Mouse (Mus musculus) erythroid progenitor cell, adult 5-6 weeks (primary cell): ENCODE data around the gene Olfr15. TPM values are rescaled to one million over a fixed set of nuclear protein-coding genes. Genes with fewer than 3 reads are reported as not detected.

Source experiments
- ATAC-seq: replicated peaks from 2 replicates; pipeline ENCODE4 v1.8.0; 2016; ENCODE audit warnings: moderate number of reproducible peaks, mild to moderate bottlenecking, moderate TSS enrichment, inconsistent platforms; ENCODE audit not compliant: poor library complexity, low FRiP score, severe bottlenecking
- total RNA-seq, 2 experiments: library from RNA; stranded (forward) in 1 of 2; stranded (reverse) in 1 of 2; fragments of 150-400 nt in 1 of 2; fragments of 186-747, 209-891 nt in 1 of 2; gene quantifications; 2 replicates each; pipeline versions ENCODE4 v1.2.3 to v1.2.4; 2015 to 2017; ENCODE audit warnings: low replicate concordance in 2 of 2

Olfr15 gene
- total RNA-seq, 2 experiments from 2014 or later = not detected

DNA sequence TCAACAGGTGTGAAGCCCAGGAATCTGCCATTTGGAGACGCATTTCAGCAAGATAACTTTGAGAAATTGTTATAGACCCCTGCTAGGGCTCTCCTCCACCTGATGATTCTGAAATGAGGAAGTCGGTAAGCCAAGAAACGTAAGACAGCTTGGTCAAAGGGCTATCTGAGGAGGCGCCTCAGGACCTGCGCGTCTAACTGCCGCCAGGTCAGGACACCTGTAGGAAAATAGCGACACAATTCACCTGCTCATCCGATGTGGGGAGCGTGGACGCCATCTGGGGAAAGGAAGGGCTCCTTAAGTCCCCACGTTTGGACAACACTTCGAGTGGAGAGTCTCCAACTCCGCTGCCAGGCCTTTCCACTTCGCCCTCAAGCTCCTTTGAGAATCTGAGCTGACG, 41.1 kb downstream of the Olfr15 start:
- ATAC-seq = peak; percentile 65

DNA sequence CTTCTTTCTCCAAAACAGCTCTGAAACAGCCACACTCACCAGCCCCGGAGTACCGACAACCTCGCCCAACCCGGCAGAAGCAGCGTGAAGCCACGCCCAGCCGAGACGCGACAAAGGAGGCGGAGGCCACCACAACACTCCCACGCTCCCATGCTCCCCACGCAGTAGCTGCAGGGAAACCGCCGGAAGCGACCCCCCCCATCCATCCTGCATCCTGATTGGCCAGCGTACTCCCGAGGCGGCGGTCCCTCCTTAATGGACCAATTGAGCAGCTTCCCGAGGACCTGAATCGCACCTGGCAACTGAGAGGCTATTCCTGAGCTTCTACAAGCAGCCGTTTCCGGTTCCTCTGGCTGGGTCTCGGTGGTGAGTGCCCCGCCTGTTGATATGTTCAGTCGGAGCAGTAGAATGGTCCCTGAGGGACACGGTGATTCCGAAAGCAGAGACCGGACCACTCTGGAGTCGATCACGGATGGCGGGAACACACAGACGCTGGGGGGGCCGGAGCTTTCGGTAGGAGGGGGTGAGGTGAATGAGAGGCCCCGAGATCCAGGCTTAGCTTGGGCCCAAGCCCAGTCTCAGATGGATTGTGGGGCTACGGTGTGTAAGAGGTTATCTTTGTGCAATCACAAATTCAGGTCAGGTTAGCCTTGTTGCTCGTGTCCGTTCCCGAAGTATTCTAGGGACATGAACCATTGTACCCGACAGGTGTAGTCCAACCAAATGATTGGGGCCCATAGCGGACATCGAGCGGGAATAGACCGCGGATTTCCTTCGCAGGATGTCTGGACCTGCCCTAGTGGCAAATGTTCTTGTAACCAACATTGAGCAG, 41.8 kb downstream of the Olfr15 start, which contains the start of gene Naa60:
TSS of gene Naa60 (plus strand) at position 160 of the 832 bp plus-strand sequence.
- peak; percentile 100 for ATAC-seq

DNA sequence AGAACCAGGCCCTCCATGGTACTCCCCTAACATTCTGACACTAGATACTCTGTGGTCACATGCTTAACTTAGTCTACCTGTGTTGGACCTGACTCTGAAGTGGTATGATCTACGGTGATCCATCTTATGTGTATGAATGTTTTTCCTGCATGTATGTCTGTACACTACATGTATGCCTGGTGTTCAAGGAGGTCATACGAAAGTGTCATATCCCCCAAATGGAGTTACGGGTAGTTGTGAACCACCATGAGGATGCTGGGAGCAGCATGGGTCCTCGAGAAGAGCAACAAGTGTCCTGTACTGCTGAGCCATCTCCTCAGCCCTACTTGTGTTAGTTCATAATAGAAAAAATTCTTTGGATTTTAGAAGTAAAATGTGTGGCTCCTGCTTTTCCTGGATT, 45.7 kb downstream of the Olfr15 start:
- ATAC-seq = no peak

DNA sequence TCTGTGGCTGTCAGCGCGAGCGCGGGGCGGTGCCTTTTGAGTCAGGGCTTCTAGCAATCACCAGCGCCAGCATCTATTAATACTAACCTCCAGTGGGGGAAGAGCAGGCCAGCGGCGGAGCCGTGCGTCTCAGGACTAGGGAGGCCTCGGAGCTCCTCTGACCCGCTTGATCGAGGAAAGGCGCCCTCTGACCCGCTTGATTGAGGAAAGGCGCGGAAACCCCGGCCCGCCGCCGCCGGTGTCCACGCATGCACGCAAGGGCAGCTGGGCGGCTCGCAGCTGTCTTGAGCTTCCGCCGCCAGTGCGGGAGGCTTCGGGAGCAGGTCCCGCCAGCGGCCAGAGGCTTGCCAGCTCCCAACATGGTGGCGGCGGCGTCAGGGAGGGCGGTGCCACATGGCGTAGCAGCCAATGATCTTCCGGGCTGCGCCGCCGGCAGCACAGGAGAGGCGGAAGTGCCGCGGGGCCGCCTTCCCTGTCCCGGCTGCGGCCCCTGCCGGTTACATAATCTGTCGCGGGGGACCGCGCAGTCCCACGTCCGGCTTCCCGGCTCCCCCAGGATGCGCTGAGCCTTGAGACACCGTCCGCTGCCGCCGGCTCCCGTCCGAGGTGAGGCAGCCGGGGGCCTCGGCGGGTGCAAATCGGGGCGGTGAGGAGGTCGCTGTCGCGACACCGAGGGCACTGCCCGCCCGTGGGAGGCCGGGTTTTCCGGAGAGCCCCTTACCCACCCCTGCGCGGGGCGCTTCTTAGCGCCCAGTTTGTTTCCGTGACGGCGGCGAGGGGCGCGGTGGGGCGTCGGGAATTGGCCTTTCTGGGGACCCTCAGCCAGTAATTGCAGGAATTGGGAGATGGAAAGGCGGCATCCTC, 53.8 kb downstream of the Olfr15 start, which contains the start of the genes Zfp597 and Gm20695:
TSS of gene Zfp597 (minus strand) at position 361 of the 864 bp plus-strand sequence.
TSS of gene Gm20695 (plus strand) at position 448 of the 864 bp plus-strand sequence.
- peak; percentile 100 for ATAC-seq

DNA sequence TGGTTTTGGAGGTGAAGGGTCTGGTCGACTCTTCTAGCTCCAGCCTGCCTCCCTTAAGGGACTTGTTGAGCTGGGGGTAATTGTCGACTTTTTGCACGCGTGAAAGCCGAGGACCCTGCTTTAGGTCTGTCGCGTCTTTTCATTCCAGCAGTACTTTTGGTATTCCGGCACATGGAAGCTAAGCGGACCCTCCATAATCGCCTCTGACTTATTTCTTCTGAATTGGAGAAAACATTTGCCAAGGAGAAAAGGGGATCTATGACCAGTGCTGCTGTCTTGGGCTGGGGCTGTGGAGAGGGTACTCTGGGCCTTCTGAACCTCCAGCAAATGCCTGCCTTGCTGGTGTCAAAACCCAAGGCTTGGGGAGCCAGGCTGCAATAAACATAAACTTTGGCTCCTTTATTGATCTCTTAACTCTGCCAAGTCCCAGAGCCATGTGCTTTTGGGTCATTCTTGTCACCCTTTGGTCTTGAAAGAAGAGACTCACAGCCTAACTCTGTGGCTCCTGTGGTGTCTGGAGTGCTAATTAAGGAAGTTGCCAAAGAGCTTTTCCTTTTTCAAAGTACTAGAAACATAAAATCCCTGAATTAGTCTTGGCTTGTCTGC, 54.5 kb downstream of the Olfr15 start:
- no peak for ATAC-seq

DNA sequence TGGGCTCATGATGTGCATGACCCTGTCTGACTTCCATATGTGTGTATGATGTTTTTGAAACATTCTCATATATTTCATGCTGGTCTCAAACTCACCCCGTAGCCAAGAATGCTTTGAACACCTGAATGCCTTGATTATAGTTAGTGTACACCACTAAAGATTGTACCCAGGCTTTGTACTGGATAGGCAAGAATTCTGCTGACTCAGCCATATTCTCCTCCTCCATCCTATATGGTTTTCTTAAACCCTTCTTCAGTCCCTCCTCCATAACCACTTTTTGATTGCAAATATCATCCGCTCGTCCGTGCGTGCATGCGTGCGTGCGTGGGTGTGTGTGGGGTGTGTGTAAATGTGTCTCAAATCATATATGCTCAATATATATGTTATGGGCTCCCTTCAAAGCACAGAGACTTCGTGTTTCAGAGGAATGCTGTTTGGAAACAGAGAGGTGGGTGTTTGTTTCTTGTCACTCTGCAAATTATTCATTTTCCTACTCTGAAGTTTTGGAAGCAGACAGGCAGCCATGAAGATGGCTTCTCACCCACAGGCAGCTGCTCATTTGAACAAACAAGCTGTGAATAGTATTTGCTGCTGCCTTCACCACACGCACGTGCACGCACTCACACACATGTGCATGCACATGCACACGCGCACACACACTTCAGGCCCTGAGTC, 61.1 kb downstream of the Olfr15 start:
- no peak for ATAC-seq

DNA sequence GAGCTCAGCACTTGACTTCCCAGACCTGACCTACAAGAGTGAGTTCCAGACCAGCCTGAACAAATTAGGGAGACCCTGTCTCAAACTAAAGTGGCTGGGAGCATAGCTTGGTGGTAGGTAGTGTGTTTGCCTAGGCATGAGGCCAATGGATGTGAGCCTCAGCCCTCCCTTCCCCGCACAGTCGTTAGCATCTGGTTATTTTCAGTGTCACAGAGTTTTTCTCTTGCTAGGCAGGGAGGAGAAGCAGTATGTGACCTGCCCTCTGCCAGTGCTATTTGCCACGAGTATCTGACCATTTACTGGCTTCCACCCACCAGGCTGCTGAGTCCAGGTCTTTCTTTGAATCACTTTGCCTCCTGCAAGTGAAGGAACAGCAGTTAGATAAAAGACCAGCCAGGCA, 63.1 kb downstream of the Olfr15 start:
- ATAC-seq = no peak

Other genes with a start within 250 kb of the Olfr15 start
- not detected in 2 replicates for gene Olfr161, start 239.8 kb upstream of the Olfr15 start, total RNA-seq (2015; ENCODE audit: low replicate concordance)
- not detected in 2 replicates for gene Olfr161, start 239.8 kb upstream of the Olfr15 start, total RNA-seq (2017; ENCODE audit: low replicate concordance)
- 3.8 TPM in 1 of 2 replicates, not detected in the other for gene Mefv, start 112.8 kb upstream of the Olfr15 start, total RNA-seq (2015; ENCODE audit: low replicate concordance)
- gene Mefv, start 112.8 kb upstream of the Olfr15 start, total RNA-seq (2017; ENCODE audit: low replicate concordance) = 2.6 and 6.1 TPM in 2 replicates
- 7.1 and 11.9 TPM in 2 replicates for gene Zfp263, start 86.8 kb upstream of the Olfr15 start, total RNA-seq (2015; ENCODE audit: low replicate concordance)
- gene Zfp263, start 86.8 kb upstream of the Olfr15 start, total RNA-seq (2017; ENCODE audit: low replicate concordance) = 5.9 and 17.5 TPM in 2 replicates
- gene Zfp174, start 16.4 kb downstream of the Olfr15 start, total RNA-seq (2015; ENCODE audit: low replicate concordance) = 0.72 TPM in 1 of 2 replicates, not detected in the other
- gene Zfp174, start 16.4 kb downstream of the Olfr15 start, total RNA-seq (2017; ENCODE audit: low replicate concordance) = 0.38 TPM in 1 of 2 replicates, not detected in the other
- gene Naa60, start 41.5 kb downstream of the Olfr15 start, total RNA-seq (2015; ENCODE audit: low replicate concordance) = 30.6 and 47.4 TPM in 2 replicates
- 17.6 and 25.1 TPM in 2 replicates for gene Naa60, start 41.5 kb downstream of the Olfr15 start, total RNA-seq (2017; ENCODE audit: low replicate concordance)
- gene Zfp597, start 53.7 kb downstream of the Olfr15 start, total RNA-seq (2015; ENCODE audit: low replicate concordance) = 4.6 and 9.4 TPM in 2 replicates
- gene Zfp597, start 53.7 kb downstream of the Olfr15 start, total RNA-seq (2017; ENCODE audit: low replicate concordance) = 7.9 and 10.8 TPM in 2 replicates
- gene Gm20695, start 53.8 kb downstream of the Olfr15 start, total RNA-seq (2015; ENCODE audit: low replicate concordance) = 4.3 TPM in 1 of 2 replicates, not detected in the other
- gene Gm20695, start 53.8 kb downstream of the Olfr15 start, total RNA-seq (2017; ENCODE audit: low replicate concordance) = not detected in 2 replicates
- gene 1700037C18Rik, start 77.8 kb downstream of the Olfr15 start, total RNA-seq (2015; ENCODE audit: low replicate concordance) = not detected in 2 replicates
- 0.64 TPM in 1 of 2 replicates, not detected in the other for gene 1700037C18Rik, start 77.8 kb downstream of the Olfr15 start, total RNA-seq (2017; ENCODE audit: low replicate concordance)
- 10.1 and 16.9 TPM in 2 replicates for gene Cluap1, start 77.9 kb downstream of the Olfr15 start, total RNA-seq (2015; ENCODE audit: low replicate concordance)
- 7.4 and 8.8 TPM in 2 replicates for gene Cluap1, start 77.9 kb downstream of the Olfr15 start, total RNA-seq (2017; ENCODE audit: low replicate concordance)
- gene Nlrc3, start 145.8 kb downstream of the Olfr15 start, total RNA-seq (2015; ENCODE audit: low replicate concordance) = 0.84 and 1.1 TPM in 2 replicates
- gene Nlrc3, start 145.8 kb downstream of the Olfr15 start, total RNA-seq (2017; ENCODE audit: low replicate concordance) = 0.45 and 1.9 TPM in 2 replicates
- 42.5 and 48.2 TPM in 2 replicates for gene Slx4, start 172.9 kb downstream of the Olfr15 start, total RNA-seq (2015; ENCODE audit: low replicate concordance)
- 50.1 and 64.4 TPM in 2 replicates for gene Slx4, start 172.9 kb downstream of the Olfr15 start, total RNA-seq (2017; ENCODE audit: low replicate concordance)
- not detected in 2 replicates for gene Dnase1, start 206.1 kb downstream of the Olfr15 start, total RNA-seq (2015; ENCODE audit: low replicate concordance)
- gene Dnase1, start 206.1 kb downstream of the Olfr15 start, total RNA-seq (2017; ENCODE audit: low replicate concordance) = not detected in 2 replicates
- gene Trap1, start 246.9 kb downstream of the Olfr15 start, total RNA-seq (2015; ENCODE audit: low replicate concordance) = 16.8 and 17.7 TPM in 2 replicates
- gene Trap1, start 246.9 kb downstream of the Olfr15 start, total RNA-seq (2017; ENCODE audit: low replicate concordance) = 17.7 and 24.6 TPM in 2 replicates